Mouse (Mus musculus): ENCODE results near the gene Scfd2.

Scfd2 gene

DNA sequence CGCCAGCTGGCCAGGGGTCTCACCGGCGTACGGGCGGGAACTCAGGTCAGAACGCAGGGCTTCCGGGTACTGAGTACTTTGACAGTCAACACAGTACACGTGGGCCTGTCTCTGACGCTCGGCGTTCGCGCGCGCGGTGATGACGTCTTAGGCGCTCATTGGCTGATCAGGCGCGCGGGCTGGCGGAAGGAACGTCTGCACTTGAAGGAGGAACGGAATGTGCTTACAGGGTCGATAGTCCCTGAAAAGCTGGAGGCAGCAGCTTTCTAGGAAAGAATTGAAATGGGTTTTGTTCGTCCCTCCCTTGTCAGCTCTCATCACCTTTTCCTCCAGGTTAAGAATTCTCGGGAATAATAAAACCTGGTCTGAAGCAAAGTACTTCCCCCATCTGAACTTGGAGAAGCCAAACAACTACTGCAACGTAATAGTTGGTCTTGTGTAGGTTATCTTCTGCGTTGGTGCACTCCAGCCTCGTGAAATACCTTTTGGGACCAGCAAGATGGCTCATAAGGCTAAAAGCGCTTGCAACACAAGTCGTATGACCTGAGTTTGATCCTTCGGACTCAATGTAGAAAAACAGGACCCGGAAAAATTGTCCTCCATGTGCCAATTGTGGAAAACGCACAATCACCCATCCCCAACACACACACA lies at the start of gene Scfd2:
Gene Scfd2, minus strand, starts transcription at position 130 of the 651 bp plus-strand sequence.
- peak; percentile 95 to 97 for DNase-seq (ENCODE audit: low spot score in 2 of 2)

- DNase-seq (ENCODE audit: low spot score in 2 of 2) = no peak
These were observed 40.2 kb upstream of the Scfd2 start for GRCm38 (mm10) chr5:74571767-74572166.

GRCm38 (mm10) chr5:74561151-74561550 lies 29.6 kb upstream of the Scfd2 start:
- no peak for DNase-seq (ENCODE audit: low spot score in 2 of 2)

DNA sequence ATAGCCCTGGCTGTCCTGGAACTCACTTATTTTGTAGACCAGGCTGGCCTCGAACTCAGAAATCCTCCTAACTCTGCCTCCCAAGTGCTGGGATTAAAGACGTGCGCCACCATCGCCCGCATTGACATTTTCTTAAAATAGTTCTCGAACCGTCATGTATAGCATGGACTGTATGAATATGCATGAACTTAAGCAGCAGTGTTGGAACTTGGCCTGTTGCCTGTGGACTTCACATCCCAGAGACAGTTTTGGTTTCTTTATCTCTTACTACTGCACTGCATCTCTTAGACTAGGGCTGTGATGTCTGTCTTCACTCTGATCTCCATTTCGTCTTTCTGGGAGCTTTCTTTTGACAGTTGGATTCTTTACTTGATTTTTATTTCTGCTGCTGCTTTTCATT lies 18.0 kb upstream of the Scfd2 start:
- DNase-seq (ENCODE audit: low spot score in 2 of 2) = no peak

DNA sequence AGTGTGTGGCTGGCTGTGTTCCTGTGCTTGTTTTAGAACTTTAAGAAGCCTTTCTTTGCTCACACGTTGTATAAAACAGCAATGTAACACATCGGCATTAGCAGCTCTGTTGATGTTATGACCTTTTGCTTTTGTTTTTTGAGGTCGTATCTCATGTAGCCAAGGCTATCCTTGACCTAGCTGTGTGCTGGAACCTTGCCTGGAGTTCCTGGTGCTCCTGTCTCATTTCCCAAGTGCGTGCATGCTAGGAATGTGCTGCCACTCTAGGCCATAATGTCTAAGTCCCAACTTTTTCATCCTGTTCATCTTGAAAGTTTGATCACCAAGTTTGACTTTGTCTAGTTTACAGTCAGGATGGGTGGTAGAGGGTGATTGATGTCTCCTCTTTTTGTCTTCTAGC lies 14.0 kb upstream of the Scfd2 start:
- no peak for DNase-seq (ENCODE audit: low spot score in 2 of 2)

- DNase-seq (ENCODE audit: low spot score in 2 of 2) = no peak
These were observed 4.8 kb upstream of the Scfd2 start for GRCm38 (mm10) chr5:74536180-74536947.

DNA sequence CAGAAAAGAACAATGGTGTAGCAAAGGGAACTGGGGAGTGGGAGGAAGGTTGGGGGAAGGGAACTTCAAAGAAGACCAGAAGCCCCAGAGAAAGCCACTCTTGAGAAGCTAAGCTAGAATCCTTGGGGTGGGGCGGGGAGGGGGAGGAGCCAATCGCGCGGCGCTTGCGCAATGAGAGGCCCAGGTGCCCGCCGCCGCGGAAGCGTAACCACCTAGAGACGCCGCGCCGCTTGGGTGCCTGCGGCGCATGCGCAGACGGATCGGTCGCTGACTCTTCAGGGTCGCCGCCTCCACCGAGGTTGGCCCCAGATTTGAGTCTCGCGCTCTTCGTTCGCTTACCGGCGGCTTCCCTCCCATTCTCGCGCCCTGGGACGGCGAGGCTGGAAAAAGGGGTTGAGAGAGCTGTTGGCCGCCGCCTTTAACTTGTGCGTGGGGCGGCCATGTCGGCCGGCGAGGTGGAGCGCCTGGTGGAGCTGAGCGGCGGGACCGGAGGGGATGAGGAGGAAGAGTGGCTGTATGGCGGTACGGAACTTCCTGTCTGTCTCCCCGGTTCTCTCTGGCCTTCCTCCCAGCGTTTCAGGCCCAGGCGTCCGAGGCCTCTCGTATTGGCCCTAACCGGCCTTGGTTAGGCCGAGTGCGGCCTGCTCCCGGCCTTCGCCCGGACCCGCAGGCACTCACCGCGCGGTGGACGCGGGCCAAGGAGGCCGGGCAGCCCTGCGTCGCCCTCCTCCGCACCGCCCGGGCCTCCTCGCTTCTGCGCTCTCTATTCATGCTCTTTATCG lies 3.9 kb upstream of the Scfd2 start, which contains the start of gene Fip1l1:
Gene Fip1l1, plus strand, starts transcription at position 210 of the 782 bp plus-strand sequence.
- DNase-seq (ENCODE audit: low spot score in 2 of 2) = peak; percentile 79 to 91

GRCm38 (mm10) chr5:74530785-74531184 lies 774 bp downstream of the Scfd2 start:
- DNase-seq (ENCODE audit: low spot score in 2 of 2) = no peak

GRCm38 (mm10) chr5:74527025-74527424 lies 4.5 kb downstream of the Scfd2 start:
- no peak for DNase-seq (ENCODE audit: low spot score in 2 of 2)

DNA sequence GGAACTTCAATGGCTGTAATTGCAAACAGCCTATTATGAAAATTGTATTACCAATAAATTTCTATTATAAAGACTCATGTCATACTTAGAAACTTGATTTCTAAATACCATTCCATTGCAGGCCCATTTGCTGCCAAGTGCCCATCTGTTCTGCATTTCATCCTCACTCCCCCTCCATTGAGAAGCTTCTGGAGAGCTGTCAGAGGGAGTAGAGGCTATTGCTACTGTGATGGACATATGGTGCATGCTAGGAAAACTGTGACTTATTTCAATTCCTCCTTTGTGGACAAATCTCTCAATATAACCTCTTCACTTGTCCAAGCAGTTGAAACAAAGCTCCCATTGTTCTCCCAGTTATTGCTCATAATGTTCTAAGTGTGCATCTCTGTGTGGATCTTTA lies 19.9 kb downstream of the Scfd2 start:
- no peak for DNase-seq (ENCODE audit: low spot score in 2 of 2)

DNA sequence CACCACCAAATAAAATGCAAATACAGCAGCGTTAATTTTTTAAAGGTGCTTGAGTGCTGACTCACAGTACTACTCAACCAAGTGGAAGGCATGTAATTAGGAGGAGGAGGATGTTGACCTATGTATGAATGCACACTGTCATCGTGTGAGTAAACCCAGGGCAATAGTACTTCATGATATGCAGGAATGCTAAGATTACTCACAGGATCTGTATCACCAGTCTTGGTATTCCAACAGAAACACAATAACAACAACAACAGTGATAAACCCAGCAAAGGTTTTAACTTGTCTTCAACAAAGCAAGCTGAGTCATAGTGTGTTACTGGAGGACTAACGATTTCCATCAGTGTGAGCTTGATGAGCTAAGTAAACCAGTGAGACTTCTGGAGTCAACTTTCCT lies 38.9 kb downstream of the Scfd2 start:
- DNase-seq (ENCODE audit: low spot score in 2 of 2) = no peak

DNA sequence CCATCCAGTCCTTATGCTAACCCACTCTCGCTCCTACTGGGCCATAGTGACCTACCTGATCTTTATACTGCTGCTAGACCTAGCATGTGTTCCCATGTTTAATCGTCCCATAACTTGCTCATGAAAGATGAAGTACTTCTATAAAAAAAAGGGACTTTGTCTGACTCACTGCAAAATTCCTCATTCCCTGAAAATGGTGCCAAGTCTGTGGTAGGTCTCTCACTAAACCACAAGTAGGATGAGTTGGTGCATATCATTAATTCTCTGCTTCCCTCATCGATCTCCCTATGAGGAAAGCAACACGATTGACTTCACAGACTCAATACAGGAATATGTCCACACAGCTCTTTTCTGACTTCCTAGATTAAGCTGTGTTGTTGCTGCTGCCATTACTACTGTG lies 46.9 kb downstream of the Scfd2 start:
- DNase-seq (ENCODE audit: low spot score in 2 of 2) = no peak

DNA sequence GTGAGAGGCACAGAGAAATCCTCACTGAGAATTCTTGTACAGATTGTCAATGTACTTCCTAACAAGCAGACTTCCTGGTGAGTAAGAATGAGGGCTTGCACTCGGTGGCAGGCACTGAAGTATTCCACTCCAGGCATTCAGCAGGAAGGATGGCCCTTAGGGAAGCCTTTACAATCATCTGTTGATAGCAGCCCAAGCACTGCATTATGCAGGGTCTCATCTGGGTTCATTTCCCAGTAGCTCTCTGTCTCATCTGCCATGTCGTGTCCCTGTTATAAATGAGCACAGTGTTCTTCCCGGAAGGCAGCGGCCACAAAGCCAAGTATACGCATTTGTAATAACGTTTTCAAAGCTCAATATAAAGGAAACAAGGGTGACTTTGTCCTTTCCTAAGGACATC lies 48.9 kb downstream of the Scfd2 start:
- DNase-seq (ENCODE audit: low spot score in 2 of 2) = peak in 1 of 2 experiments; percentile 18

DNA sequence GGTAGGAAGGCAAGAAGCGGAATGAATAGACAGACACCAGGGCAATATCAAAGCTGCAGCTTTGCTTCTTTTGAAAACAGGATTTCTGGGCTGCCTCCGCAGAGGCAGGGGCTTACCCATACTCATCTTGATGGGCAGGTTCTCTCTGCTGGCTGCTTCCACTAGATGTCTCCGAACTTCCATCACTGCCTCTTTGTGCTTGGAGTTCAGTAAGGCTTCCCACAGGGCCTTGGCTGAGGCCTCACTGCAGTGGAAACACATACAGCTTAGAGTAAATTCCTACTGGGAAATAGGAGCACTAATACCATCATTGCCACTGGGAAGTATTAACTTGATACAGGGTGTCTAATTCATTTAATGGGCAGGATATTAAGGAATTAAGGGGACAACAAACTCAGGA lies 49.5 kb downstream of the Scfd2 start:
- DNase-seq (ENCODE audit: low spot score in 2 of 2) = no peak

- DNase-seq (ENCODE audit: low spot score in 2 of 2) = no peak
These were observed 51.1 kb downstream of the Scfd2 start for GRCm38 (mm10) chr5:74480409-74480808.

DNA sequence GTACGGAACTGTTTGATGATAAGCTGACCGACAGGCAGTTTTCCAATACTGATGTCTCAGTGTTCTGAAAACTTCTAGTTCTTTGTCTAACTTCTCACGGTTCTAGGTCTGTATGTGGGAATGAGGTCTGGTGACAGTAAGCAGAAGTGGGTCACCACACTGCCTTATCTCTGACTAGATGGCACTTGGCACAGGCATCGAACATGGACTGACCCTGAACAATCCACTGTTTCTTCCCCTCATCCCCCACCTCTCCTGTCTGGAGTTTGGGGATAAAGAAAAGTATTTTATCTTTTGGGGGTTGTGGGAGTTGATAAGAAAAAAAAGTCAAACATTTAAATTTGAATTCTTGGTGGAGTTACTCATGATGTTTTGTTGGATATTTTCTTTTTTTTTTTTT lies 51.6 kb downstream of the Scfd2 start:
- DNase-seq (ENCODE audit: low spot score in 2 of 2) = no peak

DNA sequence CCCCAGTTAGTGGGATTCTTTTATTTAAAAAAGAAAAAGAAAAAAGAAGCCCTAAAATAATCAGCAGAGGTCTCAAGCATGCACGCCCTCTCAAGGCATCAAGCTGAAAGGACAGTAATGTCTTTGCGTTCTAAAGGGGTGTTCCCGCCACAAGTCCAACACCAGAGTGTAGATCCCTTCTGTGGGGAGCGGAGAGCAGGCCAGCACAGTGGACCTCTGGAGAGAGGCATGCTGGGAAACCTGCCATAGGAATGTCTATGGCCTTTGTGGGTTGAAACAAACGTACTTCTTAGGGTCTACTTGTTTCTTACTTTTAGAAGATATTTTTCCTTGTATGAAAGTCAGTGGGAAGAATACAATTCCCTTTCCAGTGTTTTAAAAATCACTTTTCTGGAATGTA lies 52.4 kb downstream of the Scfd2 start:
- no peak for DNase-seq (ENCODE audit: low spot score in 2 of 2)

- no peak for DNase-seq (ENCODE audit: low spot score in 2 of 2)
These were observed 55.0 kb downstream of the Scfd2 start for GRCm38 (mm10) chr5:74476551-74476950.

DNA sequence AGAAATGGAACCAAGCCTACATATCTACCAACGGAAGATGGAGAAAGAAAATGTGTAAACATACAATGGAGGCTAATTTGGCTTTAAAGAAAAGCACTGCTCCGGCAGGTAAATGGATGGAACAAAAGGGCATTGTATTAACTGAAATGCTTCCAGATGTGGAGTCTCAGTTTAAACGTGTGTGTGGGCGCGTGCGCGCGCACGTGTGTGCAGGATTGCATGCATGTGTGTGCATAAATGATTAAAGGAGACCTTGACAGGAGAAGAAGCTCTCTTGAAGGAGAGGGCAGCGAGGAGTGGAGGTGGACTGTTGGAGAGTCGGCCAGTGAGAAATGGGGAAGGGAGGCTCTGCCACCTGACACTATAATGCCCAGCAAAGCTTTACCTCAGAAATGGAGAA lies 58.4 kb downstream of the Scfd2 start:
- no peak for DNase-seq (ENCODE audit: low spot score in 2 of 2)

- DNase-seq (ENCODE audit: low spot score in 2 of 2) = no peak
These were observed 60.7 kb downstream of the Scfd2 start for GRCm38 (mm10) chr5:74470819-74471218.

DNA sequence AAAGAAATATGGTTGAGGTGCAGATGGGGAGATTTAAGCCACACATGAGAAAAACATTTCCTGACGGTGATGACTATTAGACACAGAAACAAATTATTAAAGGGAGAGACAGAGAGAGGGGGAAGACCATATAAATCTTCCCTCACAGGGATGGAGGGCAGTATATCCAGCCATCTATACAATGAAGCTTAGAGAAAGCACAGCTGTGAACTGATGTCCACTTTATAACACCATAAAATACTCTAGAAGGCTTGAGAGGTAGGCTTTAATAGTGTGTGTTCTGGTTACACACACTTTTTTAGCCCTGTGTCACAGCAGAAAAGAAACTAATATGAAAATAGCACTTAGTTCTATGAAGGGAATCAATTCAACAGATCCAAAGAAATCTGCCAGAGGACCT lies 61.9 kb downstream of the Scfd2 start:
- DNase-seq (ENCODE audit: low spot score in 2 of 2) = no peak

- no peak for DNase-seq (ENCODE audit: low spot score in 2 of 2)
These were observed 63.8 kb downstream of the Scfd2 start for GRCm38 (mm10) chr5:74467753-74468152.

DNA sequence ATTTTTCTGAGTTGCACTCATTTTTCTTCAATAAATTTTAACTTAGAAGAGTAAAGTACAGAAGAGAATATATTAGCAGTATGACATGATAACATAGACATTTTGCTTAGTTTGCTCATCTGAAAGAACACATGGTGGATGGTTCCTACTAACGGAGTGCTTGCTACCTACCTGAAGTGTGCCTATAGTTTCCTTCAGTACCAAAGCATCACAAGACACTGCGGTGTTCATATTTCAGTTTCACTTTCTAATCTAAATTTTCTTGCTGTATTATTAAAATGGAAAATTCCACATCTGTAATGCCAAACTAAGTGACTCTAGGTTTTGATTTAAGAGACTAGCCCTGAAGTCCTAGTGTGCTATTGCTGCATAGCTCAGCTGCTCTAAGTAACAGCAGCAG lies 74.8 kb downstream of the Scfd2 start:
- DNase-seq (ENCODE audit: low spot score in 2 of 2) = no peak
